Comparison of ENCODE assay signal across 18 mouse cellular contexts in the genomic region with DNA sequence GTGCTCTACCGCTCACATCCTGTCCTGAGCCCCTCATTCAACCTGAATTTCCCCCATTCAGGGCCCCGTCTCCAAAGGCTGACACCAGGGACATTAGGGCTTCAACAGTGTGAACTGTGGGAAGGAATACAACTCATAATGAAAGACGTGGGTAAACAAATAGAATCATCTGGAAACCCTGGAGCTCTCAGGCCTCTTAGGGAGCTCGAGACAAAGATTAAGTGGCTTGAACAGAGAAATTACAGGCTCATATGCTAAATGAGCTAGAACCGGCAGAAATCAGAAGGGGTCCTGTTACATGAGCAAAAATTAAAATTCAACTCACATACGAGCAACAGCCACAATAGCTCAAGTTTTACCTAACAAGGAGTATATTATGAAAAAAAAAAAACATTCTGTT. TPM values are rescaled to one million over a fixed set of nuclear protein-coding genes. Genes with fewer than 3 reads are reported as not detected.
DNase-seq lines count a peak whose midpoint lies in the region; ATAC-seq and TF ChIP-seq lines count a peak whose summit lies in the region.
"Had no signal": no experiment of that assay in that cellular context is flagged by ENCODE, and none has a peak within 500 bp of the region (broad histone marks: within the 10 kb centered on the region; RNA-seq: fewer than 3 reads in every experiment).

No protein-coding gene starts in this region.

- WGBS in limb, embryonic 12.5 days = 43% methylated on average over 6 of the region's 6 CpGs
- WGBS in limb, embryonic 10.5 days = 59% methylated on average over 6 of the region's 6 CpGs
- 12% methylated on average over 6 of the region's 6 CpGs for WGBS in forebrain, postnatal 0 days
- WGBS in hindbrain, postnatal 0 days = 14% methylated on average over 6 of the region's 6 CpGs
- 22% methylated on average over 6 of the region's 6 CpGs for WGBS in midbrain, postnatal 0 days
- 46% methylated on average over 6 of the region's 6 CpGs for WGBS in heart, embryonic 11.5 days (ENCODE audit: insufficient replicate concordance)

- no peak overlapping the region for H3K9ac ChIP-seq in limb, embryonic 12.5 days (replicated peaks)
- no peak overlapping the region for H3K9ac ChIP-seq in forebrain, postnatal 0 days
- no peak overlapping the region for H3K9ac ChIP-seq in hindbrain, postnatal 0 days (replicated peaks; ENCODE audit: low read length)
- no peak overlapping the region for H3K9ac ChIP-seq in midbrain, postnatal 0 days (replicated peaks; ENCODE audit: low read length, poor library complexity, severe bottlenecking)
- H3K9ac ChIP-seq in heart, embryonic 11.5 days (ENCODE audit: low read depth, low read length) = no peak overlapping the region
- H3K9ac ChIP-seq: embryonic facial prominence, embryonic 15.5 days had no signal

- no peaks in the 10 kb centered on the region for H3K36me3 ChIP-seq in limb, embryonic 12.5 days
- H3K36me3 ChIP-seq in limb, embryonic 10.5 days = no peaks in the 10 kb centered on the region
- H3K36me3 ChIP-seq in forebrain, postnatal 0 days (ENCODE audit: insufficient read depth) = no peaks in the 10 kb centered on the region
- no peaks in the 10 kb centered on the region for H3K36me3 ChIP-seq in hindbrain, postnatal 0 days (ENCODE audit: insufficient read depth, low read length)
- no peaks in the 10 kb centered on the region for H3K36me3 ChIP-seq in midbrain, postnatal 0 days (ENCODE audit: insufficient read depth, low read length)
- H3K36me3 ChIP-seq in heart, embryonic 11.5 days (ENCODE audit: control insufficient read depth, insufficient read depth, low read length) = no peaks in the 10 kb centered on the region
- H3K36me3 ChIP-seq: embryonic facial prominence, embryonic 15.5 days had no signal

- H3K27ac ChIP-seq in limb, embryonic 12.5 days = 0 out of 2 replicates have a peak overlapping the region, but pooled peaks have one; percentile 41
- H3K27ac ChIP-seq in limb, embryonic 10.5 days = no peak overlapping the region
- H3K27ac ChIP-seq in forebrain, postnatal 0 days (ENCODE audit: low read depth, low read length) = no peak overlapping the region
- peak overlapping the region; percentile 4; the same call in 1 of the 2 replicates for H3K27ac ChIP-seq in hindbrain, postnatal 0 days
- H3K27ac ChIP-seq in midbrain, postnatal 0 days (ENCODE audit: low read depth, low read length) = no peak overlapping the region
- H3K27ac ChIP-seq in heart, embryonic 11.5 days (ENCODE audit: low read depth, low read length) = no peak overlapping the region
- H3K27ac ChIP-seq: embryonic facial prominence, embryonic 15.5 days; heart, adult 2 months; macrophage had no signal

- no peaks in the 10 kb centered on the region for H3K9me3 ChIP-seq in limb, embryonic 12.5 days
- H3K9me3 ChIP-seq in limb, embryonic 10.5 days (replicated peaks) = no peaks in the 10 kb centered on the region
- H3K9me3 ChIP-seq in forebrain, postnatal 0 days (ENCODE audit: low read length) = no peaks in the 10 kb centered on the region
- H3K9me3 ChIP-seq in hindbrain, postnatal 0 days (ENCODE audit: low read length) = no peaks in the 10 kb centered on the region
- H3K9me3 ChIP-seq in midbrain, postnatal 0 days (ENCODE audit: low read length) = no peaks in the 10 kb centered on the region
- H3K9me3 ChIP-seq in heart, embryonic 11.5 days (replicated peaks; ENCODE audit: control insufficient read depth, low read length) = no peaks in the 10 kb centered on the region
- H3K9me3 ChIP-seq: embryonic facial prominence, embryonic 15.5 days had no signal

- TF ChIP-seq CTCF in forebrain, postnatal 0 days (IDR thresholded peaks at IDR 0.05; ENCODE audit: low read depth) = no peak
- no peak for TF ChIP-seq CTCF in hindbrain, postnatal 0 days (IDR thresholded peaks at IDR 0.05; ENCODE audit: low read depth)
- no peak for TF ChIP-seq CTCF in midbrain, postnatal 0 days (IDR thresholded peaks at IDR 0.05)

- no peaks in the 10 kb centered on the region for H3K27me3 ChIP-seq in limb, embryonic 12.5 days
- no peaks in the 10 kb centered on the region for H3K27me3 ChIP-seq in limb, embryonic 10.5 days (ENCODE audit: low read depth, poor library complexity, severe bottlenecking)
- H3K27me3 ChIP-seq in forebrain, postnatal 0 days (ENCODE audit: insufficient read depth, low read length) = no peaks in the 10 kb centered on the region
- H3K27me3 ChIP-seq in hindbrain, postnatal 0 days (ENCODE audit: insufficient read depth, low read length) = no peaks in the 10 kb centered on the region
- no peaks in the 10 kb centered on the region for H3K27me3 ChIP-seq in midbrain, postnatal 0 days (ENCODE audit: insufficient read depth, low read length)
- no peaks in the 10 kb centered on the region for H3K27me3 ChIP-seq in heart, embryonic 11.5 days (ENCODE audit: control insufficient read depth, insufficient read depth, low read length)
- H3K27me3 ChIP-seq: embryonic facial prominence, embryonic 15.5 days had no signal

- peaks cover 10% of the 10 kb centered on the region for H3K4me1 ChIP-seq in limb, embryonic 12.5 days (replicated peaks)
- H3K4me1 ChIP-seq in limb, embryonic 10.5 days = peaks cover 9% of the 10 kb centered on the region; the same call in 1 of the 2 replicates
- H3K4me1 ChIP-seq in forebrain, postnatal 0 days (ENCODE audit: insufficient read depth) = no peaks in the 10 kb centered on the region
- 0 out of 2 replicates have a peak, but pooled peaks cover 10% of the 10 kb centered on the region for H3K4me1 ChIP-seq in hindbrain, postnatal 0 days (ENCODE audit: insufficient read depth, low read length)
- H3K4me1 ChIP-seq in midbrain, postnatal 0 days (ENCODE audit: insufficient read depth, low read length) = no peaks in the 10 kb centered on the region
- H3K4me1 ChIP-seq in heart, embryonic 11.5 days (ENCODE audit: control insufficient read depth, insufficient read depth, low read length) = no peaks in the 10 kb centered on the region

- no peak overlapping the region for H3K4me3 ChIP-seq in limb, embryonic 12.5 days (replicated peaks)
- H3K4me3 ChIP-seq in limb, embryonic 10.5 days = no peak overlapping the region
- no peak overlapping the region for H3K4me3 ChIP-seq in forebrain, postnatal 0 days (ENCODE audit: low read depth, low read length)
- H3K4me3 ChIP-seq in hindbrain, postnatal 0 days (ENCODE audit: low read length) = no peak overlapping the region
- no peak overlapping the region for H3K4me3 ChIP-seq in midbrain, postnatal 0 days (ENCODE audit: low read depth, low read length)
- no peak overlapping the region for H3K4me3 ChIP-seq in heart, embryonic 11.5 days (ENCODE audit: low read depth, low read length)
- H3K4me3 ChIP-seq: embryonic facial prominence, embryonic 15.5 days; heart, adult 2 months had no signal

- ATAC-seq in limb, embryonic 12.5 days (ENCODE audit: insufficient number of reproducible peaks, insufficient read depth, low FRiP score, low TSS enrichment, low read depth) = no peak
- peak; percentile 47; the same call in 1 of the 2 replicates for ATAC-seq in forebrain, postnatal 0 days
- ATAC-seq in hindbrain, postnatal 0 days = no peak
- ATAC-seq in midbrain, postnatal 0 days (ENCODE audit: low FRiP score) = no peak
- ATAC-seq in heart, embryonic 11.5 days (replicated peaks; ENCODE audit: insufficient number of reproducible peaks, low FRiP score, low TSS enrichment) = no peak

- no peak for DNase-seq in limb, embryonic 10.5 days (ENCODE audit: low spot score)
- DNase-seq in forebrain, postnatal 0 days = no peak
- DNase-seq in hindbrain, postnatal 0 days (ENCODE audit: low spot score) = peak; percentile 35
- peak; percentile 30 for DNase-seq in midbrain, postnatal 0 days (ENCODE audit: low spot score)
- no peak for DNase-seq in adrenal gland, postnatal 36 days
- DNase-seq in frontal cortex, postnatal 36 days (ENCODE audit: low spot score in 2 of 2) = no peak
- DNase-seq: adrenal gland, postnatal 14 days; cerebellum, adult 9-10 months; gastrocnemius, postnatal 14 days; heart, adult 2 months; kidney, adult 8-10 months; kidney, postnatal 36 days; liver; lung, adult 18-20 months had no signal

- H3K4me2 ChIP-seq in limb, embryonic 12.5 days = no peak overlapping the region
- H3K4me2 ChIP-seq in forebrain, postnatal 0 days (ENCODE audit: low read depth) = no peak overlapping the region
- H3K4me2 ChIP-seq in hindbrain, postnatal 0 days (ENCODE audit: low read depth, low read length) = no peak overlapping the region
- no peak overlapping the region for H3K4me2 ChIP-seq in midbrain, postnatal 0 days (ENCODE audit: low read depth, low read length, poor library complexity, severe bottlenecking)
- no peak overlapping the region for H3K4me2 ChIP-seq in heart, embryonic 11.5 days
- H3K4me2 ChIP-seq: embryonic facial prominence, embryonic 15.5 days had no signal

RNA-seq across cellular contexts. Expression of a gene that starts 32.3 kb away (rescaled TPM):
- polyA plus RNA-seq in limb, embryonic 12.5 days (2016; fragmentation: Nextera tagmentation; extraction: Ambion mirVana) = 24.6 and 26.8 TPM in 2 replicates
- 13.3 and 18.9 TPM in 2 replicates for polyA plus RNA-seq in limb, embryonic 10.5 days (2016; fragmentation: Nextera tagmentation; extraction: Ambion mirVana)
- 4.6 and 6.2 TPM in 2 replicates for total RNA-seq in forebrain, postnatal 0 days (2014; rRNA removed)
- 2.2 and 3.6 TPM in 2 replicates for polyA plus RNA-seq in forebrain, postnatal 0 days (2015; fragmentation: Nextera tagmentation; extraction: Ambion mirVana)
- total RNA-seq in hindbrain, postnatal 0 days (2014; rRNA removed) = 5.7 and 8.9 TPM in 2 replicates
- 5.4 and 6.5 TPM in 2 replicates for polyA plus RNA-seq in hindbrain, postnatal 0 days (2015; fragmentation: Nextera tagmentation; extraction: Ambion mirVana)
- total RNA-seq in midbrain, postnatal 0 days (2014; rRNA removed) = 5.9 and 7.8 TPM in 2 replicates
- polyA plus RNA-seq in midbrain, postnatal 0 days (2015; fragmentation: Nextera tagmentation; extraction: Ambion mirVana) = 3.0 TPM in 2 replicates
- 10 to 100 TPM; 20.6 to 26.8 TPM for total RNA-seq in adrenal gland, postnatal 36 days (2021)
- 10.7 and 11.2 TPM in 2 replicates for polyA plus RNA-seq in heart, embryonic 11.5 days (2014; fragmentation: Nextera tagmentation; extraction: Ambion mirVana)

RNA-seq across cellular contexts. Expression of a gene that starts 32.5 kb away (rescaled TPM):
- polyA plus RNA-seq in limb, embryonic 12.5 days (2016; fragmentation: Nextera tagmentation; extraction: Ambion mirVana) = 1.7 and 2.4 TPM in 2 replicates
- 1.6 and 2.1 TPM in 2 replicates for polyA plus RNA-seq in limb, embryonic 10.5 days (2016; fragmentation: Nextera tagmentation; extraction: Ambion mirVana)
- 25.6 and 33.5 TPM in 2 replicates for total RNA-seq in forebrain, postnatal 0 days (2014; rRNA removed)
- polyA plus RNA-seq in forebrain, postnatal 0 days (2015; fragmentation: Nextera tagmentation; extraction: Ambion mirVana) = 16.4 and 29.4 TPM in 2 replicates
- 9.9 and 14.4 TPM in 2 replicates for total RNA-seq in hindbrain, postnatal 0 days (2014; rRNA removed)
- 16.3 and 17.7 TPM in 2 replicates for polyA plus RNA-seq in hindbrain, postnatal 0 days (2015; fragmentation: Nextera tagmentation; extraction: Ambion mirVana)
- total RNA-seq in midbrain, postnatal 0 days (2014; rRNA removed) = 8.5 and 10.7 TPM in 2 replicates
- polyA plus RNA-seq in midbrain, postnatal 0 days (2015; fragmentation: Nextera tagmentation; extraction: Ambion mirVana) = 9.8 and 11.8 TPM in 2 replicates
- total RNA-seq in adrenal gland, postnatal 36 days (2021) = 1 to 10 TPM; 2.8 to 3.1 TPM
- polyA plus RNA-seq in heart, embryonic 11.5 days (2014; fragmentation: Nextera tagmentation; extraction: Ambion mirVana) = 20.9 and 24.7 TPM in 2 replicates
- polyA plus RNA-seq: macrophage had no signal

Comparison
In these comparisons a context has a peak if more than half of its experiments do, and no peak if none do; other contexts are left out.
1. H3K27ac ChIP-seq: peak in limb, embryonic 12.5 days (single experiment) and hindbrain, postnatal 0 days (single experiment); none in limb, embryonic 10.5 days (single experiment), forebrain, postnatal 0 days (single experiment), midbrain, postnatal 0 days (single experiment) and heart, embryonic 11.5 days (single experiment).
2. DNase-seq: peak in hindbrain, postnatal 0 days (single experiment) and midbrain, postnatal 0 days (single experiment); none in limb, embryonic 10.5 days (single experiment), forebrain, postnatal 0 days (single experiment), adrenal gland, postnatal 36 days (0 of 2) and frontal cortex, postnatal 36 days (0 of 2).